ENCODE assay signal across 9 mouse cellular contexts in the genomic region with DNA sequence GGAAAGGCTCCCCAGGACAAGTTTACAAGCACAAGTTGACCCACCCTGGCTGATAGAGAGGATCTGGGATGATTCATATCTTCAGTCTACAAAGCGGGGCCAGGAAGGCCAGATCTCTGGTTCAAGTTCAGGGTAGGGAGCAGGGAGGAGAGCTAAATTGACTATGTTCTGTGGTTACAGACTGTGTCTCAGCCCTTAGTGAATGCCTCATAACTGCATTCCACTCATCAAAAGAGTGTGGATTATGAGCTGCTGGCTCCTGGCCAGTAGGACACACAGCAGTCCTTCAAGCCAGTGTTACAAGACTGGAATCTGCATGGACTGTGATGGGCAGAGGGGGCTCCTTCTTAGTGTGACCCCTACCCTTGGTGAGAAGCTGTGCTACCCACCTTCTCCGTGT. TPM values are rescaled to one million over a fixed set of nuclear protein-coding genes. Genes with fewer than 3 reads are reported as not detected.
DNase-seq lines count a peak whose midpoint lies in the region; ATAC-seq and TF ChIP-seq lines count a peak whose summit lies in the region.
"Had no signal": no experiment of that assay in that cellular context is flagged by ENCODE, and none has a peak within 500 bp of the region (broad histone marks: within the 10 kb centered on the region; RNA-seq: fewer than 3 reads in every experiment).

No protein-coding gene starts in this region.

- H3K27me3 ChIP-seq in stomach, embryonic 16.5 days (ENCODE audit: control insufficient read depth, insufficient read depth, low read length): no peaks in the 10 kb centered on the region
- H3K27me3 ChIP-seq in stomach, postnatal 0 days (ENCODE audit: control insufficient read depth, insufficient read depth, low read length): no peaks in the 10 kb centered on the region
- H3K27me3 ChIP-seq: embryonic facial prominence, embryonic 13.5 days had no signal

- TF ChIP-seq CTCF in stomach, postnatal 0 days (IDR thresholded peaks at IDR 0.05; ENCODE audit: low read depth): no peak

- peak; percentile 58; the same call in 1 of the 2 replicates for ATAC-seq in stomach, embryonic 16.5 days (ENCODE audit: insufficient read depth, low FRiP score)
- ATAC-seq in stomach, postnatal 0 days (ENCODE audit: low FRiP score, low TSS enrichment): no peak; the same call in 1 of the 2 replicates

- 53% methylated on average over 2 of the region's 2 CpGs for WGBS in stomach, embryonic 16.5 days
- 38% methylated on average over 2 of the region's 2 CpGs for WGBS in stomach, postnatal 0 days

- H3K4me3 ChIP-seq in stomach, embryonic 16.5 days (replicated peaks; ENCODE audit: low read length): no peak overlapping the region
- no peak overlapping the region for H3K4me3 ChIP-seq in stomach, postnatal 0 days (ENCODE audit: low read depth, low read length)
- H3K4me3 ChIP-seq: embryonic facial prominence, embryonic 13.5 days had no signal

- H3K4me1 ChIP-seq in stomach, embryonic 16.5 days (ENCODE audit: control insufficient read depth, insufficient read depth, low read length): peaks cover 9% of the 10 kb centered on the region
- H3K4me1 ChIP-seq in stomach, postnatal 0 days (replicated peaks; ENCODE audit: control insufficient read depth, insufficient read depth): no peaks in the 10 kb centered on the region; the same call in 1 of the 2 replicates

- H3K9ac ChIP-seq in stomach, embryonic 16.5 days (ENCODE audit: low read length): no peak overlapping the region
- H3K9ac ChIP-seq in stomach, postnatal 0 days (ENCODE audit: low read length): no peak overlapping the region
- H3K9ac ChIP-seq: embryonic facial prominence, embryonic 13.5 days had no signal

- H3K4me2 ChIP-seq in stomach, embryonic 16.5 days (ENCODE audit: low read depth, low read length): no peak overlapping the region
- H3K4me2 ChIP-seq in stomach, postnatal 0 days (replicated peaks; ENCODE audit: low read depth): no peak overlapping the region
- H3K4me2 ChIP-seq: embryonic facial prominence, embryonic 13.5 days had no signal

- no peaks in the 10 kb centered on the region for H3K9me3 ChIP-seq in stomach, embryonic 16.5 days (replicated peaks; ENCODE audit: control insufficient read depth, low read length)
- no peaks in the 10 kb centered on the region for H3K9me3 ChIP-seq in stomach, postnatal 0 days (ENCODE audit: control insufficient read depth, low read length)
- H3K9me3 ChIP-seq: embryonic facial prominence, embryonic 13.5 days had no signal

- DNase-seq in cerebellum, postnatal 10 days: peak; percentile 15 to 40
- no peak for DNase-seq in cerebellum, postnatal 14 days
- no peak for DNase-seq in stomach, postnatal 0 days (ENCODE audit: low spot score)
- DNase-seq in kidney, postnatal 10 days: peak; percentile 74
- DNase-seq in testis, postnatal 14 days (ENCODE audit: low spot score): peak; percentile 4
- DNase-seq in gastrocnemius, adult 18-20 months (ENCODE audit: low spot score): no peak
- no peak for DNase-seq in thymus, adult 18-20 months

- H3K27ac ChIP-seq in stomach, embryonic 16.5 days (ENCODE audit: low read length): peak overlapping the region; percentile 27; the same call in 1 of the 2 replicates
- H3K27ac ChIP-seq in stomach, postnatal 0 days (replicated peaks): no peak overlapping the region
- H3K27ac ChIP-seq: embryonic facial prominence, embryonic 13.5 days had no signal

- no peaks in the 10 kb centered on the region for H3K36me3 ChIP-seq in stomach, embryonic 16.5 days (ENCODE audit: control insufficient read depth, insufficient read depth, low read length)
- no peaks in the 10 kb centered on the region for H3K36me3 ChIP-seq in stomach, postnatal 0 days (ENCODE audit: control insufficient read depth, insufficient read depth, low read length)
- H3K36me3 ChIP-seq: embryonic facial prominence, embryonic 13.5 days had no signal

- TF ChIP-seq EP300 in stomach, postnatal 0 days (optimal IDR thresholded peaks at IDR 0.05): no peak

RNA-seq across cellular contexts. Expression of gene Cacnb2, which starts 48.4 kb away (rescaled TPM):
- polyA plus RNA-seq in stomach, embryonic 16.5 days (2015; fragmentation: Nextera tagmentation; extraction: Ambion mirVana): 3.1 and 3.3 TPM in 2 replicates
- polyA plus RNA-seq in stomach, postnatal 0 days (2015; fragmentation: Nextera tagmentation; extraction: Ambion mirVana): 1.5 and 1.9 TPM in 2 replicates
- under 1 TPM; 0.32 to 0.81 TPM for total RNA-seq in gastrocnemius, adult 18-20 months (2021)

Comparison
In these comparisons a context has a peak if more than half of its experiments do, and no peak if none do; other contexts are left out.
1. DNase-seq: peak in cerebellum, postnatal 10 days (2 of 2), kidney, postnatal 10 days (single experiment) and testis, postnatal 14 days (single experiment); none in cerebellum, postnatal 14 days (0 of 2), stomach, postnatal 0 days (single experiment), gastrocnemius, adult 18-20 months (single experiment) and thymus, adult 18-20 months (0 of 2).